Mouse (Mus musculus): ENCODE measurements around the gene Mier1.
A peak's percentile ranks its signal among the peaks of the same experiment; 100 is the strongest.

The Mier1 gene

DNA sequence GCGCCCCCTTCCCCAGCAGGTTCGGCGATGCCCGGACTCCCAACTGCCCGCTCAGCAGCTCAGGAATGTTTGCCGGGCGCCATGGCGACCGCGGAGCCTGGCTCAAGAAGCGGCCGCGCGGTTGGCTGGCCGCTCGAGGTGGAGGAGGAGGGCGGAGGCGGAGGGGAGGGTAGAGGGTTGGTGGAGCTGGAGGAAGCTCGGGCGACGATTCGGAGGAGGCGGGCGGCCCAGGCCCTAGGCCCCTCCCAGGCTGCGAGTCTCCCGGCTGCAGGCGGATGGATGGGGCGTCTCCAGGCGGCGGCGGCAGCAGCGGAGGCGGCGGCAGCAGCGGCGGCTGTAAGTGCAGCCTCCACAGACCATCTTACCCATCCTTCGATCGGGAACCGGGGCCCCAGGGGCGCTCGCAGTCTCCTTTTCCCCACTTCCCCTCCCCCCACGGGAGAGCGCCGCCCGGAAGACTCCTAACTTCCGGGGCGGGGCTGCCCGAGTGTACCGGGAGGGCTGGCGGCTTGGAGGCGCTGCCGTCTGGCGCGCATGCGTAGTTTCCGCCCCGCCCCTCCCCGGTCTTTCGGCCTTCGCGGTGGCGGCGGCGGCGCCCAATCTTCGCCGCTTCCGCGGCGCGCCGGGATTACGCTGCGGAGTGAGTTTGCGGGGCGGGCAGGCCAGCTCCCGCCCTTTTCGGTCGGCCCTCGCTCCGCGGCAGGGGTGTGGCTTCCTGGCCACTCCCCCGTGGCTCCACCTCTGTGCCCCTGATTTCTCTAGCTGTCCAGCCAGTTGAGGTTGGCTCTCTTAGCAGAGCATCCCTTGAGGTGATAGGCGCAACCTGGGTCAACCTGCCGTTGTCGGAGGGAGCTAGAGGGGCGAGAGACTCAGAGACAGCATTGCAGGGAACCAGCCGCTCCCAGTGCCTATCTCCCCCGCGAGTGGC, at the start of gene Mier1, which contains the start of gene Wdr78:
TSS of gene Mier1 (plus strand) at position 207 of the 928 bp plus-strand sequence.
TSS of gene Wdr78 (minus strand) at position 372 of the 928 bp plus-strand sequence.
- peak; percentile 95 for DNase-seq (ENCODE audit: low spot score)

GRCm38 (mm10) chr4:103064421-103064820, 49.8 kb upstream of the Mier1 start:
- DNase-seq (ENCODE audit: low spot score): no peak

DNA sequence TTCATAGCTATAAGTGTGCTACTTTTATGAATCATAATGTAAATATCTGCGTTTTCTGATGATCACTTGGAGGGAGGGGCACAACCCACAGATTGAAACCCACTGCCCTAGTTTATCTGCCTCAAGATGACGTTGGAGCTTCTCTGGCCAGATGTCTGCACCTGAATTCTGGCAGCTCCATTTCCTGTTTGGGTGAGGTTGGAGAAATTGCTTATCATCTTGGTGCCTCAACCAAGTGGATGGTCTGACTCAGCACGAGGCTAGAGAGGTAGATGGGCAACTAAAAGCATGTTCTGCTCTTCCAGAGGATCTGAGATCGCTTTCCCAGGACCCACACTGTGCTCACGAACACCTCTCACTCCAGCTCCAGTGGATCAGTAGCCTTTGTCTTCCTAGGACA, 49.2 kb upstream of the Mier1 start:
- no peak for DNase-seq (ENCODE audit: low spot score)

GRCm38 (mm10) chr4:103067906-103068655, 46.1 kb upstream of the Mier1 start:
- no peak for DNase-seq (ENCODE audit: low spot score)

DNA sequence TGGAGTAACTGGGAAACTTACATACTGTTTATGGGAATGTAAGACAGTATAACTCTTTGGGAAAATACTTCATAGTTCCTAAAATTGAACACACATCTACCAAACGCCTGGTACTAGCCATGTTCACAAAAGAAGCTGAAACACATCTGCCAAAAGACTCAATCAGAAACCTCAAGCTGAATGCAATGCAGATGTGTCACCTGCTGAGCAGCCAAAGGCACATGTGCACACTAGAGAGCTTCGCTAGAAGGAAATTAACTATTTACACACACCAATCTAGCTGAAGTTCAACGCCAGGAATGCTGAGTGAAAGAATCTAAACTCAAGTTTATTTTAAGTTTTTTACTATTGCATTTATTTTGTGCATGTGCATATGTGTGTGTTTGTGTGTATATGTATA, 43.6 kb upstream of the Mier1 start:
- DNase-seq (ENCODE audit: low spot score): no peak

GRCm38 (mm10) chr4:103085237-103085636, 29.0 kb upstream of the Mier1 start:
- DNase-seq (ENCODE audit: low spot score): no peak

DNA sequence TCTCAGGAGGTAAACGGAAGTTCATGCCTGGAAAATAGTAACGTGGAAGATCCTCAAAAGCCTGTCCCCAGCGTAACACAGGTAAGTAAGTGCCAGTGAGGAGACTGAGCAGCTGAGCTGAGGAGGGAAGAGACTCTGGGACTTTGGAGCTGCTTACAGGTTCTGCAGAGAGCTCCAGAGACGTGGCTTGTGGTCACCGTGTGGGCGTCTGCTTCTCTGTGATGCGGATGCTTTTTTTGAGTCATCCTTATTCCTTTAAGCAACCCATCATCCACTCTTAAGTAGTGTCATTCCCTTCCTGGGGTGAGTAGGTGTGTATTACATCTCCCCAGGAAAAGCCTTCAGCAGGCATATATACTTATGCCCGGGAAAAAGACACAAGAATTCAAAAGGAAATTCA, 18.3 kb upstream of the Mier1 start:
- no peak for DNase-seq (ENCODE audit: low spot score)

DNA sequence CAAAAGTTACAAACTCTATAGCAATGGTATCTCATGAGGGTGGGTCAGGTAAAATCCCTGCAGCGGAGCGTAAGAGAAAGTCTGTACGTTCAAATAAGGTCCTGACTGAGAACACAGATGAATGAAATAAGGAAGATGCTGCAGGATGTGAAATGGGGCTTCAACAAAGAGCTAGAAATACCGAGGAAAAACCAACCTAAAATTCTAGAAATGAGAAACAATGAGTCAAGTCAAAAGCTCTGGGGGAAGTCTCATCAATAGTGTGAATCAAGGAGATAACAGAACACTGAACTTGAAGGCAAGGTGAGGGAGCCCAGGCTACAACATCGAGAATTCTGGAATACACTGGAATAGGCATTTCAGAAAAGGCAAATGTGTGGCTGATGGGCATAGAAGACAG, 15.7 kb upstream of the Mier1 start:
- no peak for DNase-seq (ENCODE audit: low spot score)

DNA sequence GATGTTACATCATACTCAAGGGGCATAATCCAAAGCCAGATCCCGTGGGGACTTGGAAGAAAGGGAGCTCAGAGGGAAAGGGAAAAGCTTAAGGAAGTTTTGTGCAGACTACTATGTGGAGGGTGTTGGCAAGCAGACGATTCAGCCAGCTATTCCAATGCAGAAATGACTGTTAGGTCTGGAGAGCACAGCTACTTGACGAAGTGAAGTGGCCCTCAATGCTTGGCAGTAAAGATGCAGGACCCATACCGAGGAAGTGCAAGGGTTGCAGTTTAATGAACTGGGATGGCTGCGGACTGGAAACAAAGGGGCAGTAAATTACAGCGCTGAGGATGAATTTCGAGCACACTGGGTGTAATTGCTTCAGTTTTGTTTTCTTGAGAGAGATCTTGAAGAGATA, 1.5 kb upstream of the Mier1 start:
- no peak for DNase-seq (ENCODE audit: low spot score)

GRCm38 (mm10) chr4:103113402-103113801, 788 bp upstream of the Mier1 start:
- no peak for DNase-seq (ENCODE audit: low spot score)

DNA sequence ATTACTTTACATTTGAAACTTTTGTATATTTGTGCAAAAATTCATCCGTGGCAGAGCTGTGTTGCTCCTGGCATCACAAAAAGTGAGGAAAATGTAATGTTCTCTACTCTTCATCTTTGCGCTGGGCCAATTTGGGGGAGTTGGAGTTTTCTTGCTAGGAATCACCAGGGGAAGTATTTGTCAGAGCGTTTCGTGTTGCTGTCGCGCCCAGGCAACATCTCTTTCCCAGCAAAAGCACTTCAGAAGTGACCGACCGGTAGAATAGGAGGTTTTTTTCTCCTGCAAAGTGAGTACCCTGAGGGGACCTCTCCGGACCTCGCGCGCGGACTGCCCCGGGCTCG, 4.7 kb downstream of the Mier1 start:
- DNase-seq (ENCODE audit: low spot score): no peak

DNA sequence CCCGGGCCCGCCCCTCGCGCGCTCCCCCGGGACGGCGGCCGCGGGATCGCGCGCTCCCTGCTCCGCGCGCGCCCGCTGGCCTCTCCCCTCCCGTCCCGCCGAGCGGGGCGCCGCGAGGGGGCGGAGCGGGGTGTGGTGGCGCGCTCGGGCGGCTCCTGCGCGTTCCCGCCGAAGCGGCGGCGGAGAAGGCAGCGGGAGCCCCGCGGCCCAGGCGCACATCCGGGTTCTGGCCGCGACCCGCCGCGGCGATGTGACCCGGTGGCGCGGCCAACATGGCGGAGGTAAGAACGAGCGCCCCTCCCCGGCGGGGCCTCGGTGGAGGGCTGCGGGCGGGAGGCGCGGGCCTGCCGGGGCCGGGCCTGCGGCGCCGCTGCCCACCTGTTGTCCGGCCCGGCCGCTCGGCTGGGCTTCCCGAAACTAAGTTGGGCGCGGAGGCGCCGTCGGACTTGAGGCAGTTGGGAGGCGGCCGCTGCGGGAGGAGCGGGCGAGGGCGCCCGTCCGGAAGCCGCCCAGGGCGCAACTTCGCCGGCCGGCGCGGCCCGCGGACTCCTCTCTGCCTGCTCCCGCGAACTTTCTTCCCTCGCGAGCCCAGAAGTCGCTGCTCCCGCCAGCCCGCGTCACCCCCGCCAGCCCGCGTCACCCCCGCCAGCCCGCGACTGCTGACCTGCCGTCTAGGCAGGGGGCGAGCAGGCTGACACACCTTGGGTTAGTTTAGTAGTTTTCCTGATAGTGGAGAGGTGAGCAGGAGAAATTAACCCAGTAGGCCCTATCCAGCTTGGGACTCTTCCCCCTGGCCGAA, 5.2 kb downstream of the Mier1 start:
- peak; percentile 75 for DNase-seq (ENCODE audit: low spot score)

DNA sequence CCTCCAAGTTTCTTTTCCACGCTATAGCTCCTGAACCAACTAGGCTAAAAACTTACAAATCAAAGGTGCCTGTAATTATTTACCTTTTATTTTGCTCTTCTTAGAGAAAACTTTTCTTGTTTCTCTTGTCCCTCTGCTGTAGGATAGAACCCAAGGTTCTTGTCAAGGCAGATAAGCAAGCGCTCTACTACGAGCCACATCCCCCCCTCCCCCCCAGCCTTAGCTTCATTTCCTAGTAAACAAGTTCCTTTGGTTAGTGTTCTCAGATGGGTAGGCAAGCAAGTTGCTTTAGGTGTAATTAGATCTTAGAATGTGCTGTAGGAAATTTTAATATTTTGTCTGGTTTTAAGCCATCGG, 5.8 kb downstream of the Mier1 start:
- DNase-seq (ENCODE audit: low spot score): no peak

DNA sequence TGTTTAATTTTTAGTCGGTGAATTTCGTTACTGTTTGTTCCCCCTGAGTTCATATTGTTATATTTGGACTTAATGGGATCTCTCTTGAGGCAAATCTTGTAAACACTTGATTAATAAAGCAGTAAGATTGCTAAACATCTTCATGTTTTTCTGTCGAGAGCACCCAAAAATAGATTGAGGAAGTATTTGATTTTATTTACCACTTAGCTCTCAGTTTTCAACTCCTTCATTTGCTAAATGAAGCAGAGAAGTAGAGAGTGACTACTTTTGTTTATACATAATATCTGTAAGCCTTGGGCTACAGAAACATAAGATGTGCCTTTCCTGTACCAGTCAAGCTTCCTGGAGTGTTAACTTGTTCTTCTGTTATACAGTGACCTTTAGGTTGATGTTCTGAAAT, 6.2 kb downstream of the Mier1 start:
- no peak for DNase-seq (ENCODE audit: low spot score)

- DNase-seq (ENCODE audit: low spot score): no peak
Measured at GRCm38 (mm10) chr4:103120874-103121389, 6.7 kb downstream of the Mier1 start.

GRCm38 (mm10) chr4:103123086-103123485, 8.9 kb downstream of the Mier1 start:
- no peak for DNase-seq (ENCODE audit: low spot score)

DNA sequence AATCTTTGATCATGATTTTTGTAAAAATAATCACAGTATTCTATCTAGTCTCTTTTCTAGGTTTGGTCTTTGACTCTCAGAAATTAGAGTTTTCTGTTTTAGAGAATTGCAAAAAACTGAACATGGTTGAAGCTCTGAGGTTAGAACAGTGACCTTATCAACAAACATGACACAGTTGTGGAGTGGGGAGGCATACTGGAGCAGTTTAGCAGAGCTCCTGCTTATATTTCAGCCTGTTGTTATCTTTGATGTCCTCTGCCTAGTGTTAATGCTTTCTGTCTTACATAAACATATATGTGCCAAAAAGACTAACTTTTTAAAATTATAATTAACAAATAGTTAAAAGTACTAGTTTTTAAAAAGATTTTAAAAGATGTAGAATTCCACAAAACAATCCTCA, 9.4 kb downstream of the Mier1 start:
- no peak for DNase-seq (ENCODE audit: low spot score)

DNA sequence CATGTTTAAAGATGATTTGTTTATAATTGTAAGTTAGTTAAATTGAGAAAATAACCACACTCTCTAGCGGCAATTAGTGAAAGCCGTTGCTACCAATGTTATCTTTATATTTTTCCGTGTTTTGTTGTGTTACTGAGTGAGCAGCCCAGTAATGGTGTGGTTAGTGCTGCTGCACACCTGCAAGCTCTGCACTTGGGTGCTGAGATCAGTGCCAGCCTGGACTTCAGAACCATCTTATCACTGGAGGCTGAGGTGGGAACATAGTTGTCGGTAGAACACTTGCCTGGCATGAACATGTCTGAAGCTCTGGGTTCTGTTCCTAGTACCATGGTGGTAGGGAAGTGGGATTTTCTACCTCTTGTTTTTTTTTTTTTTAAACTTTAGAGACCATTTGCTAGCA, 12.3 kb downstream of the Mier1 start:
- DNase-seq (ENCODE audit: low spot score): no peak

- no peak for DNase-seq (ENCODE audit: low spot score)
Measured at GRCm38 (mm10) chr4:103136946-103137345, 22.8 kb downstream of the Mier1 start.

DNA sequence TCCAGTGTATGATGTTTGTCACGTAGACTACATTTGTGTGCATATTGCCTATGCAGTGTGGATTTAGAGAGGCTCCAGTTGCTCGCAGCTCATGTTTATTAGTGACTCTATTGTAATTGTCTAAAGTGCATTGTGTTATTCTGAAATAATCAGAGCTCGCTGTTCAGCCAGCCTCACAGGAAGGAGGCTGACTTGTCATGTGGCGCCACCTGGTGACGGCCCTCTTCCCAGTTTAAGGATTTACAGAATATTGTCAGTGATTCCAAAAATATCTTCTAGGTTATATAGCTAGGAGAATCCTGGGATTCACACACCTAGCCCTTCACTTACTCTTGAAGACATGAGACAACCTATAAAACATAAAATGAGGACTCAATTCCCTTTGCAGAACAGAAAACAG, 32.1 kb downstream of the Mier1 start:
- peak; percentile 21 for DNase-seq (ENCODE audit: low spot score)

GRCm38 (mm10) chr4:103151946-103152345, 37.8 kb downstream of the Mier1 start:
- DNase-seq (ENCODE audit: low spot score): no peak

- DNase-seq (ENCODE audit: low spot score): no peak
Measured at GRCm38 (mm10) chr4:103158781-103159180, 44.6 kb downstream of the Mier1 start.
